In the genomic region with DNA sequence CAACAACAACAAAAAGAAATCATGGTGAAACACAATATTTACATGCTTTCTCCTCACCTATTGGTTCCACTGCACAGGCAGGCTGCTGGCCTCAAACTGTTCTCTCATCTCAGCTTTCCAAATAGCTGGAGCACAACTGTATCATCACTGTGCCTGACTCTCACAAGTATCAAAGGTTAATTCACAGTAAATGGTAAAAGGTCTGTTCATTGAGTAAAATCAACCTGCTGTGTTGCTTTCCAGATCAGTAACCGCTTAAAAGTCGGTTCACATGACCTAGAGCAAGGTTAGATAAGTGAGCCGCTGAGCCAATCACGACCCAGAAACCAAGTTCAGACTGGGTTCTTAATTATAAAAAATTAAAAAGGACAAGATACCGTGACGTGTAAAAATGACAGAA, we compare ENCODE assay signal across 21 mouse cellular contexts. TPM values are rescaled to one million over a fixed set of nuclear protein-coding genes. Genes with fewer than 3 reads are reported as not detected.
DNase-seq lines count a peak whose midpoint lies in the region; ATAC-seq and TF ChIP-seq lines count a peak whose summit lies in the region.
"Had no signal": no experiment of that assay in that cellular context is flagged by ENCODE, and none has a peak within 500 bp of the region (broad histone marks: within the 10 kb centered on the region; RNA-seq: fewer than 3 reads in every experiment).

No protein-coding gene starts in this region.

- H3K4me1 ChIP-seq in kidney, embryonic 14.5 days (ENCODE audit: control insufficient read depth, insufficient read depth, low read length): peaks cover 27% of the 10 kb centered on the region
- H3K4me1 ChIP-seq in liver, adult 2 months (ENCODE audit: control insufficient read depth, insufficient read depth, low read length): peaks cover 7% of the 10 kb centered on the region
- H3K4me1 ChIP-seq in liver, embryonic 12.5 days: peaks cover 34% of the 10 kb centered on the region

- ATAC-seq in kidney, embryonic 14.5 days (ENCODE audit: low FRiP score, low TSS enrichment): no peak
- no peak for ATAC-seq in liver, embryonic 12.5 days
- ATAC-seq: forebrain, embryonic 14.5 days; forebrain, embryonic 16.5 days had no signal

- no peaks in the 10 kb centered on the region for H3K9me3 ChIP-seq in kidney, embryonic 14.5 days (ENCODE audit: control insufficient read depth, low read length)
- no peaks in the 10 kb centered on the region for H3K9me3 ChIP-seq in liver, embryonic 12.5 days (replicated peaks)
- H3K9me3 ChIP-seq: embryonic facial prominence, embryonic 13.5 days; embryonic facial prominence, embryonic 15.5 days; forebrain, embryonic 10.5 days; forebrain, embryonic 12.5 days had no signal

- H3K27ac ChIP-seq in kidney, embryonic 14.5 days (ENCODE audit: low read depth, low read length): no peak overlapping the region
- no peak overlapping the region for H3K27ac ChIP-seq in liver, adult 2 months (replicated peaks; ENCODE audit: insufficient read depth, low read depth, low read length)
- H3K27ac ChIP-seq in liver, embryonic 12.5 days: no peak overlapping the region
- H3K27ac ChIP-seq: embryonic facial prominence, embryonic 15.5 days; forebrain, embryonic 10.5 days; forebrain, embryonic 12.5 days had no signal

- H3K36me3 ChIP-seq in kidney, embryonic 14.5 days (ENCODE audit: control insufficient read depth, insufficient read depth, low read length): no peaks in the 10 kb centered on the region
- no peaks in the 10 kb centered on the region for H3K36me3 ChIP-seq in liver, adult 2 months (ENCODE audit: control insufficient read depth, insufficient read depth, low read length)
- no peaks in the 10 kb centered on the region for H3K36me3 ChIP-seq in liver, embryonic 12.5 days
- H3K36me3 ChIP-seq: embryonic facial prominence, embryonic 13.5 days; embryonic facial prominence, embryonic 15.5 days; forebrain, embryonic 10.5 days; forebrain, embryonic 12.5 days had no signal

- TF ChIP-seq POLR2A in liver, adult 2 months (IDR thresholded peaks at IDR 0.05; ENCODE audit: extremely low read depth, insufficient read depth, low read length): no peak

- no peak for TF ChIP-seq CTCF in liver, adult 2 months (IDR thresholded peaks at IDR 0.05; ENCODE audit: low read depth, low read length)

- H3K27me3 ChIP-seq in kidney, embryonic 14.5 days (ENCODE audit: control insufficient read depth, insufficient read depth, low read length): no peaks in the 10 kb centered on the region
- no peaks in the 10 kb centered on the region for H3K27me3 ChIP-seq in liver, adult 2 months (ENCODE audit: control insufficient read depth, insufficient read depth, low read length)
- H3K27me3 ChIP-seq in liver, embryonic 12.5 days (replicated peaks): peaks cover 25% of the 10 kb centered on the region
- H3K27me3 ChIP-seq: embryonic facial prominence, embryonic 15.5 days had no signal

- H3K4me2 ChIP-seq in kidney, embryonic 14.5 days (replicated peaks; ENCODE audit: low read depth, low read length): no peak overlapping the region
- H3K4me2 ChIP-seq in liver, embryonic 12.5 days: no peak overlapping the region
- H3K4me2 ChIP-seq: embryonic facial prominence, embryonic 13.5 days; embryonic facial prominence, embryonic 15.5 days; forebrain, embryonic 12.5 days had no signal

- H3K4me3 ChIP-seq in kidney, embryonic 14.5 days (ENCODE audit: low read length): no peak overlapping the region
- H3K4me3 ChIP-seq in liver, adult 2 months (ENCODE audit: insufficient read depth, low read depth, low read length): no peak overlapping the region
- no peak overlapping the region for H3K4me3 ChIP-seq in liver, embryonic 12.5 days
- H3K4me3 ChIP-seq: embryonic facial prominence, embryonic 13.5 days; embryonic facial prominence, embryonic 15.5 days; erythroblast, embryonic 14.5 days; forebrain, embryonic 10.5 days; forebrain, embryonic 12.5 days had no signal

- H3K79me2 ChIP-seq in liver, adult 2 months (ENCODE audit: control insufficient read depth, insufficient read depth, low read length): peaks cover 8% of the 10 kb centered on the region; the same call in 1 of the 2 replicates

- peak; percentile 53 for DNase-seq in kidney, adult 9 months
- peak; percentile 80 for DNase-seq in liver, adult 2 months (ENCODE audit: extremely low read depth, low read depth, low spot score)
- DNase-seq: adrenal gland, adult 2 months; adrenal gland, postnatal 10 days; adrenal gland, postnatal 25 days; cerebellum, adult 11 months; cerebellum, adult 18-20 months; cerebellum, adult 8-10 months; cerebellum, adult 9-11 months; cerebellum, postnatal 14 days; cerebellum, postnatal 36 days; embryo, embryonic 11 days had no signal

- 92% methylated on average over 6 of the region's 6 CpGs for WGBS in kidney, embryonic 14.5 days
- WGBS in liver, adult 2 months: 59% methylated on average over 6 of the region's 6 CpGs
- WGBS in liver, embryonic 12.5 days (ENCODE audit: insufficient replicate concordance): 78% methylated on average over 6 of the region's 6 CpGs

- H3K9ac ChIP-seq in kidney, embryonic 14.5 days (ENCODE audit: low read depth, low read length): no peak overlapping the region
- H3K9ac ChIP-seq in liver, adult 2 months (ENCODE audit: low read depth, low read length): no peak overlapping the region
- no peak overlapping the region for H3K9ac ChIP-seq in liver, embryonic 12.5 days
- H3K9ac ChIP-seq: embryonic facial prominence, embryonic 13.5 days; embryonic facial prominence, embryonic 15.5 days; forebrain, embryonic 12.5 days had no signal

RNA-seq across cellular contexts. Expression of gene Kremen1, which starts 3.3 kb away (rescaled TPM):
- polyA plus RNA-seq in kidney, embryonic 14.5 days (2014; fragmentation: Nextera tagmentation; extraction: Ambion mirVana): 7.8 and 17.2 TPM in 2 replicates
- 3.6 and 4.2 TPM in 2 replicates for total RNA-seq in liver, adult 2 months (2014; rRNA removed)
- polyA plus RNA-seq in liver, adult 2 months (2012; rRNA removed): 6.7 and 6.8 TPM in 2 replicates
- 2.4 and 3.1 TPM in 2 replicates for polyA plus RNA-seq in liver, embryonic 12.5 days (2016; fragmentation: Nextera tagmentation; extraction: Ambion mirVana)
